Mouse (Mus musculus) forebrain, embryonic 14.5 days (tissue): Measurements from ENCODE around the gene Herpud1. TPM values are rescaled to one million over a fixed set of nuclear protein-coding genes. Genes with fewer than 3 reads are reported as not detected.

Experiments used
- ATAC-seq: fragments of 200-750 bp; cut with Nextera tagmentation; 2 replicates; pipeline ENCODE4 v1.8.0; 2017; ENCODE audit warnings: mild to moderate bottlenecking, moderate library complexity
- DNase-seq: peaks from one replicate; pipeline ENCODE4 v3.0.0-alpha.2; 2015; ENCODE audit warnings: low spot score
- H3K27ac ChIP-seq: fragments of 300-500 bp; sonication (generic); 2 replicates; pipeline ENCODE4 v1.5.1; 2014; ENCODE audit warnings: low read depth, mild to moderate bottlenecking, control low read depth, low read length, moderate library complexity
- H3K27me3 ChIP-seq: fragments of 300-500 bp; sonication (generic); replicated peaks from 2 replicates; pipeline ENCODE4 v1.6.1; 2014; ENCODE audit warnings: low read length, control low read depth, mixed read lengths; ENCODE audit not compliant: control insufficient read depth, insufficient read depth
- H3K36me3 ChIP-seq: fragments of 300-500 bp; sonication (generic); 2 replicates; pipeline ENCODE4 v1.6.1; 2014; ENCODE audit warnings: low read length, control low read depth; ENCODE audit not compliant: control insufficient read depth, insufficient read depth
- H3K4me1 ChIP-seq: fragments of 300-500 bp; sonication (generic); 2 replicates; pipeline ENCODE4 v1.6.1; 2014; ENCODE audit warnings: antibody characterized with exemption, low read length, control low read depth; ENCODE audit not compliant: control insufficient read depth, insufficient read depth
- H3K4me2 ChIP-seq: fragments of 300-500 bp; sonication (generic); 2 replicates; pipeline ENCODE4 v1.6.1; 2014; ENCODE audit warnings: mild to moderate bottlenecking, control low read depth, low read length
- H3K4me3 ChIP-seq: fragments of 300-500 bp; sonication (generic); 2 replicates; pipeline ENCODE4 v1.5.1; 2014; ENCODE audit warnings: low read depth, low read length, control low read depth
- H3K9ac ChIP-seq: fragments of 300-500 bp; sonication (generic); 2 replicates; pipeline ENCODE4 v1.6.1; 2014; ENCODE audit warnings: mild to moderate bottlenecking, low read length, control low read depth, moderate library complexity
- H3K9me3 ChIP-seq: fragments of 300-500 bp; sonication (generic); replicated peaks from 2 replicates; pipeline ENCODE4 v1.6.1; 2016; ENCODE audit warnings: low read length, control low read depth, mixed read lengths; ENCODE audit not compliant: control insufficient read depth
- WGBS: fragments of 180-500 bp; shearing (Covaris S2); extraction: QIAGEN DNeasy Blood & Tissue Kit; methylation state at CpG from one replicate; pipeline ENCODE4 v1.1.7; 2014; 5-methylcytosine and 5-hydroxymethylcytosine counted together
- polyA plus RNA-seq: library from polyadenylated mRNA; unstranded; fragments of >200 nt; fragmentation: Nextera tagmentation; extraction: Ambion mirVana; gene quantifications from 2 replicates; pipeline ENCODE4 v1.2.1, GENCODE M21; 2014

Herpud1 gene
- polyA plus RNA-seq: 62.6 and 72.3 TPM in 2 replicates

GRCm38 (mm10) chr8:94386214-94387026 lies at the start of gene Herpud1:
TSS of gene Herpud1 (plus strand) at chr8:94386438.
- Histone ChIP-seq H3K9ac (peak within 1 kb of the TSS; percentile 97), H3K4me3 (peak within 1 kb of the TSS; percentile 71), H3K36me3 (peaks cover 22% of the 10 kb centered on the region), H3K4me2 (peak within 1 kb of the TSS; percentile 94), H3K27me3 (no peaks in the 10 kb centered on the region), H3K27ac (peak within 1 kb of the TSS; percentile 89), H3K9me3 (no peaks in the 10 kb centered on the region), H3K4me1 (peaks cover 7% of the 10 kb centered on the region)
- WGBS: under 1% methylated on average over 65 of the region's 65 CpGs
- peak; percentile 98 for DNase-seq
- peak; percentile 99 for ATAC-seq

- no peaks in the 10 kb centered on the region for H3K4me1 ChIP-seq
- H3K4me3 ChIP-seq: no peak overlapping the region
- 84% methylated on average over 8 of the region's 8 CpGs for WGBS
- H3K27ac ChIP-seq: no peak overlapping the region
- no peaks in the 10 kb centered on the region for H3K36me3 ChIP-seq
- no peak for ATAC-seq
- H3K27me3 ChIP-seq: no peaks in the 10 kb centered on the region
- H3K4me2 ChIP-seq: no peak overlapping the region
- no peaks in the 10 kb centered on the region for H3K9me3 ChIP-seq
- H3K9ac ChIP-seq: no peak overlapping the region
- no peak for DNase-seq
Measured at GRCm38 (mm10) chr8:94337559-94337958, 48.7 kb upstream of the Herpud1 start.

- Histone ChIP-seq H3K4me2 (no peak overlapping the region), H3K27ac (no peak overlapping the region), H3K36me3 (no peaks in the 10 kb centered on the region), H3K9me3 (no peaks in the 10 kb centered on the region), H3K9ac (no peak overlapping the region), H3K4me1 (no peaks in the 10 kb centered on the region), H3K4me3 (no peak overlapping the region), H3K27me3 (no peaks in the 10 kb centered on the region)
- ATAC-seq (no peak), DNase-seq (no peak)
- WGBS: 90% methylated on average over 7 of the region's 7 CpGs
Measured at GRCm38 (mm10) chr8:94340796-94341195, 45.4 kb upstream of the Herpud1 start.

- Histone ChIP-seq H3K36me3 (no peaks in the 10 kb centered on the region), H3K4me2 (no peak overlapping the region), H3K27me3 (no peaks in the 10 kb centered on the region), H3K9ac (no peak overlapping the region), H3K4me3 (no peak overlapping the region), H3K9me3 (no peaks in the 10 kb centered on the region), H3K4me1 (no peaks in the 10 kb centered on the region), H3K27ac (no peak overlapping the region)
- 92% methylated on average over 10 of the region's 10 CpGs for WGBS
- ATAC-seq (no peak), DNase-seq (no peak)
Measured at GRCm38 (mm10) chr8:94342691-94343090, 43.5 kb upstream of the Herpud1 start.

GRCm38 (mm10) chr8:94343290-94343689 lies 42.9 kb upstream of the Herpud1 start:
- WGBS: 13% methylated on average over 6 of the region's 6 CpGs
- Histone ChIP-seq H3K27ac (no peak overlapping the region), H3K36me3 (no peaks in the 10 kb centered on the region), H3K9ac (no peak overlapping the region), H3K4me1 (no peaks in the 10 kb centered on the region), H3K4me3 (no peak overlapping the region), H3K9me3 (no peaks in the 10 kb centered on the region), H3K4me2 (no peak overlapping the region), H3K27me3 (no peaks in the 10 kb centered on the region)
- peak; percentile 82 for DNase-seq
- no peak for ATAC-seq

- ATAC-seq: no peak
- 86% methylated on average over 11 of the region's 11 CpGs for WGBS
- H3K4me3 ChIP-seq: no peak overlapping the region
Measured at GRCm38 (mm10) chr8:94343778-94344320, 42.4 kb upstream of the Herpud1 start.

GRCm38 (mm10) chr8:94345657-94346056 lies 40.6 kb upstream of the Herpud1 start:
- Histone ChIP-seq H3K27ac (no peak overlapping the region), H3K9me3 (no peaks in the 10 kb centered on the region), H3K36me3 (no peaks in the 10 kb centered on the region), H3K4me1 (no peaks in the 10 kb centered on the region), H3K4me3 (no peak overlapping the region), H3K27me3 (no peaks in the 10 kb centered on the region), H3K9ac (no peak overlapping the region), H3K4me2 (no peak overlapping the region)
- DNase-seq (no peak), ATAC-seq (no peak)
- 88% methylated on average over 4 of the region's 4 CpGs for WGBS

More at GRCm38 (mm10) chr8:94343778-94344320, 42.4 kb upstream of the Herpud1 start:
- Histone ChIP-seq H3K4me2 (no peak overlapping the region), H3K4me1 (no peaks in the 10 kb centered on the region), H3K27ac (no peak overlapping the region), H3K27me3 (no peaks in the 10 kb centered on the region), H3K9ac (no peak overlapping the region), H3K9me3 (no peaks in the 10 kb centered on the region), H3K36me3 (no peaks in the 10 kb centered on the region)
- DNase-seq: no peak

- WGBS: 93% methylated on average over 13 of the region's 13 CpGs
- DNase-seq (no peak), ATAC-seq (no peak)
- Histone ChIP-seq H3K4me2 (no peak overlapping the region), H3K9me3 (no peaks in the 10 kb centered on the region), H3K4me1 (no peaks in the 10 kb centered on the region), H3K36me3 (no peaks in the 10 kb centered on the region), H3K27me3 (no peaks in the 10 kb centered on the region), H3K4me3 (no peak overlapping the region), H3K9ac (no peak overlapping the region), H3K27ac (no peak overlapping the region)
Measured at GRCm38 (mm10) chr8:94346264-94346663, 40.0 kb upstream of the Herpud1 start.

- ATAC-seq: no peak
- Histone ChIP-seq H3K4me2 (no peak overlapping the region), H3K4me3 (no peak overlapping the region), H3K36me3 (no peaks in the 10 kb centered on the region), H3K27ac (no peak overlapping the region), H3K9me3 (no peaks in the 10 kb centered on the region), H3K27me3 (no peaks in the 10 kb centered on the region), H3K9ac (no peak overlapping the region), H3K4me1 (no peaks in the 10 kb centered on the region)
- WGBS: 80% methylated on average over 9 of the region's 9 CpGs
- DNase-seq: no peak
Measured at GRCm38 (mm10) chr8:94348425-94348824, 37.8 kb upstream of the Herpud1 start.
